Mouse (Mus musculus): ENCODE data around the gene Serpina11.
"Not testable (repeated sequence)": the region's sequence is repeated elsewhere in the genome, so short reads cannot be mapped to it uniquely, and the experiment has no call there.

Gene Serpina11

DNA sequence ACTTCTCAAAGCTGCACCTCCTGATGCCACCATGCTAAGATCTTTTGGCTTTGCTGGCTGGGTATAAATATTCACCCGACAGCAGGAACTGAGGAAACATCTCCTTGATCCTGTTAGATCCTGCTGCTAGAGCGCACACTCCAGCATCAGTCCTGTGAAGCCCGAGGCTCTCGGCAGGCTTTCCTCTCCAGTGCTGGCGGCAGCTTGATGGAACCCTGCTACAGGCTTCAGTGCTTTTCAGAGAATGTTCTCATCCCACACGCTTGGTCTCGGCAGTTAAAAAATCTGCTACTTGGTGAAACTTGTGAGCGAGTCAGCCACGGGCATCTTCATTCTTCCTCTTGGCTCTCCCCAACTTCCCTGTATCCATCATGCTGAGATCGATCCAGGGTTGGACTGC, 11.5 kb downstream of the Serpina11 start:
- in situ Hi-C loops (cut with MboI; ENCODE audit: low pct_unique_long_range_greater_than_20kb in 1 of 2, low sequenced_read_pairs in 2 of 2, unreplicated experiment in 1 of 2), result no loop called here

DNA sequence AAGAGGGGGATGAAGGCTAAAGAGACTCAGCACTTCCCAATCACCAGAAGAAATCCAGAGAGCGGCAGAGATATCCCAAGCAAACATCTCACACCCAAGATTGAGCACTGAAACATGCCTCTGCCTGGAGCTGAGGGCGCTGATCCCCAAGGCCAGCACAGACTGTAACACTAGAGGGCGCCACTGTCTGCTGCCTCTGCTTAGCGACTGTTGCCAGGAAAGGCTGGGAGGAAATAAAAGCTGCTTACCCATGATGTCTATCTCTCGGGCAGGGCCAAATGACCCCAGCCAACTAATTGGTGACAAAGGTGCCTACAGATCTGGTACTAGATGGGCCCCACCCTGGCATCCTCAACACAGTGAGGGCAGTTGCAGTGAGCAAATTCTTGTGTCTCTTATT, 11.9 kb downstream of the Serpina11 start:
- in situ Hi-C loops (cut with MboI; ENCODE audit: low pct_unique_long_range_greater_than_20kb in 1 of 2, low sequenced_read_pairs in 2 of 2, unreplicated experiment in 1 of 2), result no loop called here

DNA sequence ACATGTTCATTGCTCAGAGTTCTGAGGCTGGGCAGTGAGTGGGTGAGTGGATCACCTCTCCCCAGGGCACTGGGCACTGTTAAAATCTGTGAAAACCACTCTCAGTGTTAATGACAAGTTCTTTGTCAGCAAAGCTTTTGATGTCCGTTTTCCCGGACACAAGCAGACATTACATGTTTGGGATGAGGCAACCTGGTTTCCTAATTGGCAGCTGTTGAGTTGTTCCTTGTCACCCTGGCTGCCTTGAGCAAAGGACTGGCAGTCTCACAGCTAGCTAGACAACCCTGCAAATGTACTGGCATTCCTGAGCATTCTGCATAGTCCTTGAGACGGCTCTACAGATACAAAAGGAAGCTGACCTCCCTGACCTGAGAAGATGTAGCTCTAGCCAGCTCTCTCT, 12.7 kb downstream of the Serpina11 start:
- in situ Hi-C loops (cut with MboI; ENCODE audit: low pct_unique_long_range_greater_than_20kb in 1 of 2, low sequenced_read_pairs in 2 of 2, unreplicated experiment in 1 of 2), result no loop called here

DNA sequence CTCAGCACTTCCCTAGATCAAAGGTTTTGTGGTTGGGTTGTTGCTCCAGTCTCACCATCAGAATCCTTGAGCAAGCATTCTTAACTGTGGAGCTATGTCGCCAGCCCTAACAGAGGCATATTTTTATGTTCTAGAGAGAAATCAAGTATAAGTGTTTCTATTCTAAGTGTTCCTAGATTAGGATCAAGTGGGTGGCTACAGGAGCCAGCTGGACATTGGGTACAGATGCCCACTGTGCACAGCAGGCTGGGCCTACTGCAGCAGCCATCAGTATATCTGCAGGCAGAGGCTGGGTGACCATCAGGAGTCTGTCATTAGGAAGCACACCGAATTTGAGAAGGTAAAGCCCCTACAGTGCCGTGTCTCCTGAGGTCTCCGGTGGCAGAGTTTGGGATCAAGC, 18.7 kb downstream of the Serpina11 start:
- in situ Hi-C loops (cut with MboI; ENCODE audit: low pct_unique_long_range_greater_than_20kb in 1 of 2, low sequenced_read_pairs in 2 of 2, unreplicated experiment in 1 of 2), result no loop called here

DNA sequence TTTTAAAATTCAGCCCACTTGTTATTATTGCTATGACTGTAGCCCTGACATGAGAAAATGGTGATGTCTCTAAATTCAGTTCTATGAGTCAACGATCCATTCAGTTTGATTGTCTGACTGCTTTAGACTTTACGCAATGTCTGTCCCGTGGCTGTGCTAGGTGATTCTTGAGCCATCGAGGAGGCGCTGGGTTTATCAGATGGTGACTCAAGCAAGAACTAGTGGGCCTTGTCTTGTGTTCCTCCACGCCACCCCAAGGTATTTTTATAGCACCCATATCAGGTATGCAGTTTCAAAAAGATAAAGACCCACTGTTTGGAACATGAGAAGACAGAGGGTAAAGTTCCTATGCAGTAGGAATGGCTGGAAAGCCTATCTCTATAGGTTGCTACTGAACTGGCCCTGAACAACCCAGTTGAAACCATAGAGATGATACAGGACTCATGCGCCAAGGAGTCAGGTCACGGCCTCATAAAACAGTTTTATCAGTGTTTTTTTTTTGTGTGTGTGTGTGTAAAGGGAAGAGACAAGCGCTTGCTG, 20.1 kb downstream of the Serpina11 start:
- in situ Hi-C loops (cut with MboI; ENCODE audit: low pct_unique_long_range_greater_than_20kb in 1 of 2, low sequenced_read_pairs in 2 of 2, unreplicated experiment in 1 of 2), result no loop called here

DNA sequence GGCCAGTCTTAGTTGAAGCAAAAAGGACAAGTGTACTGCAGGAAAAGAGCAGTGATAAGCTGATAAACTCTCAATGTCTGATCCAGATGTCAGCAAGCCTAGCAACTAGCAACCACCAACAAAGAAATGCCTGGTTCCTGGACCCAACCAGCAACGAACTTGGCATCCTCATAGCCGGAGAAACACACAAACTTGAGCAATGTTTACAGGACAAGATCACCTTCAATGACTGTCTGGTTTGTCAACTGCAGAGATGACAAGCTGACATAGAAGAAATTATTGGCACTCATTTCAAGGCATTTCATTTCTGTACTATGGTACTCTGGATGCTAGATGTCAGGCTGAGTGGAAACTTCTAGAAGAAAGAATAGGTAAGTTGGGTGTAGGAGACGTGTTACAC, 23.0 kb downstream of the Serpina11 start:
- in situ Hi-C loops (cut with MboI; ENCODE audit: low pct_unique_long_range_greater_than_20kb in 1 of 2, low sequenced_read_pairs in 2 of 2, unreplicated experiment in 1 of 2), result no loop called here

DNA sequence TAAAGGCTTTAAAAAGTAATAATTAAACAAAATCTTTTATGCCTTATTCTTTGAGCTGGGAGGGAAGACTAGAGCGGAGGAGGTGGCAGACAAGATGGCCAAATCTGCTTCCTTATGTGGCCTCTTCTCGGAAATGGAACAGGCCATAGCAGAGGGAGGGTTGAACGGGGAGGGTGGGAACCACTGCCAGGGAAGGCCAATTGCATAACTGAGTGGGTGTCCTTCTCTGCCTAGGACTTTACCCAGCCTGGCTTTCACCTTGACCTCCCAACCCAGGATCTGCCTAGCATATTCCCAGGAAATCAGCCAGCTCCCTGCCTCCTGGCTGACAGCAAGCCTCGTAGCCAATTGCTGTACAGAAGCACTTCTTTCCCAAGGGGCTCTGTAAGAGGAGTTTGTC, 26.5 kb downstream of the Serpina11 start:
- in situ Hi-C loops (cut with MboI; ENCODE audit: low pct_unique_long_range_greater_than_20kb in 1 of 2, low sequenced_read_pairs in 2 of 2, unreplicated experiment in 1 of 2), result no loop called here

DNA sequence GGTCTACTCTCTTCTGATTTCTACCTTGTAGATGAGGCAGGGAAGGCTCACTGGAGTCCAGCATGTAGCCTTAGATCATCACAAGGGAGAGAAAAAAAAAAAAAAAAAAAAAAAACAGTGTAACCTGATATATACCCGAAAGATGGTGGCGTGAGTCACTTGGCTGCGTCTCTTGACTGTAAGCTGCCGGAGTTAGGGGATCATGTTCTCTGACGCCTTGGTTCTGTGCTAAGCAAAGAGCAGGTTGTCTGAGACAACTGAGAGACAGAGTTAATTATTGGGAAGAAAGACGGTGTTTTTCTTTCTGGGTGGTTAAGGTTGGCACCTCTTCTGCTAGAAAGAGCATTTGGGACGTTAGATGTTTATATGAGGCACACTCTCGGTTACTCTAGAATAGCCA, 26.9 kb downstream of the Serpina11 start:
- in situ Hi-C loops (cut with MboI; ENCODE audit: low pct_unique_long_range_greater_than_20kb in 1 of 2, low sequenced_read_pairs in 2 of 2, unreplicated experiment in 1 of 2), result no loop called here

- in situ Hi-C loops (cut with MboI; ENCODE audit: low pct_unique_long_range_greater_than_20kb in 1 of 2, low sequenced_read_pairs in 2 of 2, unreplicated experiment in 1 of 2), result no loop called here
Observed at GRCm38 (mm10) chr12:103962337-103962736, 27.4 kb downstream of the Serpina11 start.

- in situ Hi-C loops (cut with MboI; ENCODE audit: low pct_unique_long_range_greater_than_20kb in 1 of 2, low sequenced_read_pairs in 2 of 2, unreplicated experiment in 1 of 2), result no loop called here
Observed at GRCm38 (mm10) chr12:103961716-103962115, 28.0 kb downstream of the Serpina11 start.

- in situ Hi-C loops (cut with MboI; ENCODE audit: low pct_unique_long_range_greater_than_20kb in 1 of 2, low sequenced_read_pairs in 2 of 2, unreplicated experiment in 1 of 2), result no loop called here
Observed at GRCm38 (mm10) chr12:103958798-103959197, 31.0 kb downstream of the Serpina11 start, which contains the start of gene Serpina1e. Gene Serpina1e (minus strand): TSS chr12:103958975.

DNA sequence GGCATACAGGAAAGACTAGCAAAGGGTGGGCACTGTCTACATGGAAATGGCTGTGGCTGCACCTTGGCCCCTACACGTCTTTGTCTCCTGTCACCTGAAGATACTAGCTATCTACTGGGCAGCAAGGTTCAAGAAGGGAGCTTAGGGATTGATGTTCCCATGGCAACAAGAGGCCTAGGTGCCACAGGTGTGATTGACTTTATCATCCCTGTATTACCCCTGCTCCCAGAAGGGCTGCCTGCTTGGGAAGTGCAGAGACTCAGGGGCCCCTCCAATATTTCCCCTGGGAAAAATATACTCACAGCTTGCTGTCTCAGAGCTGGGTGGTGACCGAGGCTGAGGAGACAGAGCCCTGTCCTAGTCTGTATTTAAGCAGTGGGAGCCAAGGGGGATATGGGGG, 33.2 kb downstream of the Serpina11 start:
- in situ Hi-C loops (cut with MboI; ENCODE audit: low pct_unique_long_range_greater_than_20kb in 1 of 2, low sequenced_read_pairs in 2 of 2, unreplicated experiment in 1 of 2), result not testable (repeated sequence)

GRCm38 (mm10) chr12:103952972-103953371, 36.8 kb downstream of the Serpina11 start:
- in situ Hi-C loops (cut with MboI; ENCODE audit: low pct_unique_long_range_greater_than_20kb in 1 of 2, low sequenced_read_pairs in 2 of 2, unreplicated experiment in 1 of 2), result not testable (repeated sequence)

DNA sequence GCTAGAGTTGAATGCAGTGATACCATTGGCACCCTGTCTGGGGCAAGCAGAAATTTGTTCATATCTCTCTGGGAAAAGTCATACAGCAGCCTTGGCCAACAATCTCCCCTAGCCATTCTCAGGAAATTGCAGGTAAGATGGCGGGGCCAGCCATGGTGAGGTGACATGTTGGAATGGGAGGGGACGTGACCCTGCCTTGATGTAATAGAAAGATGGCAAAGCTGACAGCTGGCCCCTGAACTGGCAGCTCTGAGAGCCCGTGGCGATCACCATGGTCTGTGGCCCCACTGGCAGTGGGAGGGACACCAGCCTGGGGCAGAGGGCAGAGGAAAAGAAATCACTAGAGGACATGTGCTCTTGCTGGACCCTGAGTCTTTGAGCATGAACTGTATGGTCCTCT, 43.5 kb downstream of the Serpina11 start:
- in situ Hi-C loops (cut with MboI; ENCODE audit: low pct_unique_long_range_greater_than_20kb in 1 of 2, low sequenced_read_pairs in 2 of 2, unreplicated experiment in 1 of 2), result no loop called here

Data from mouse embryonic stem cell (cell line).